Mouse (Mus musculus) heart, postnatal 0 days (tissue): Measurements from ENCODE around the gene Ptprc. TPM values are rescaled to one million over a fixed set of nuclear protein-coding genes. Genes with fewer than 3 reads are reported as not detected.

Source experiments
- ATAC-seq: fragments of 200-750 bp; cut with Nextera tagmentation; 2 replicates; pipeline ENCODE4 v1.8.0; 2017; ENCODE audit warnings: low read depth, moderate number of reproducible peaks, moderate library complexity; ENCODE audit not compliant: insufficient read depth
- DNase-seq: peaks from one replicate; pipeline ENCODE4 v3.0.0-alpha.2; 2016; ENCODE audit warnings: low spot score
- H3K27ac ChIP-seq: fragments of 300-500 bp; sonication (generic); 2 replicates; pipeline ENCODE4 v1.5.1; 2014; ENCODE audit warnings: low read depth, mild to moderate bottlenecking
- H3K27me3 ChIP-seq: fragments of 300-500 bp; sonication (generic); 2 replicates; pipeline ENCODE4 v1.6.1; 2014; ENCODE audit warnings: low read length, mixed read lengths; ENCODE audit not compliant: control insufficient read depth, insufficient read depth
- H3K36me3 ChIP-seq: fragments of 300-500 bp; sonication (generic); replicated peaks from 2 replicates; pipeline ENCODE4 v1.6.1; 2014; ENCODE audit warnings: low read length, mixed read lengths; ENCODE audit not compliant: control insufficient read depth, insufficient read depth
- H3K4me1 ChIP-seq: fragments of 300-500 bp; sonication (generic); 2 replicates; pipeline ENCODE4 v1.6.1; 2014; ENCODE audit warnings: antibody characterized with exemption; ENCODE audit not compliant: control insufficient read depth, insufficient read depth
- H3K4me2 ChIP-seq: fragments of 300-500 bp; sonication (generic); 2 replicates; pipeline ENCODE4 v1.6.1; 2014; ENCODE audit warnings: low read depth, mild to moderate bottlenecking, low read length, moderate library complexity
- H3K4me3 ChIP-seq: fragments of 300-500 bp; sonication (generic); 2 replicates; pipeline ENCODE4 v1.5.1; 2014; ENCODE audit warnings: low read depth, low read length
- H3K9ac ChIP-seq: fragments of 300-500 bp; sonication (generic); replicated peaks from 2 replicates; pipeline ENCODE4 v1.6.1; 2014; ENCODE audit warnings: low read depth, low read length, mixed read lengths
- H3K9me3 ChIP-seq: fragments of 300-500 bp; sonication (generic); replicated peaks from 2 replicates; pipeline ENCODE4 v1.6.1; 2016; ENCODE audit warnings: low read length; ENCODE audit not compliant: control insufficient read depth
- CTCF ChIP-seq: IDR thresholded peaks from 2 replicates; pipeline ENCODE4 v1.5.1; 2016; ENCODE audit warnings: antibody characterized with exemption, control low read depth, low read depth
- EP300 ChIP-seq: IDR thresholded peaks from 2 replicates; pipeline ENCODE4 v1.6.1; 2016; ENCODE audit warnings: antibody characterized with exemption, low read depth
- WGBS: fragments of 180-500 bp; shearing (Covaris S2); extraction: QIAGEN DNeasy Blood & Tissue Kit; methylation state at CpG from one replicate; pipeline ENCODE4 v1.1.7; 2014; 5-methylcytosine and 5-hydroxymethylcytosine counted together
- polyA plus RNA-seq: library from polyadenylated mRNA; unstranded; fragments of >200 nt; fragmentation: Nextera tagmentation; extraction: Ambion mirVana; gene quantifications from 2 replicates; pipeline ENCODE4 v1.2.1, GENCODE M21; 2015
- total RNA-seq: library from RNA; depleted of rRNA; stranded (reverse); fragments of >200 nt; gene quantifications from 2 replicates; pipeline ENCODE4 v1.2.3, GENCODE M21; 2014; ENCODE audit warnings: low replicate concordance

Ptprc gene
- total and polyA plus RNA-seq, 2 experiments from 2014 or later = 1.2 to 2.3 TPM

DNA sequence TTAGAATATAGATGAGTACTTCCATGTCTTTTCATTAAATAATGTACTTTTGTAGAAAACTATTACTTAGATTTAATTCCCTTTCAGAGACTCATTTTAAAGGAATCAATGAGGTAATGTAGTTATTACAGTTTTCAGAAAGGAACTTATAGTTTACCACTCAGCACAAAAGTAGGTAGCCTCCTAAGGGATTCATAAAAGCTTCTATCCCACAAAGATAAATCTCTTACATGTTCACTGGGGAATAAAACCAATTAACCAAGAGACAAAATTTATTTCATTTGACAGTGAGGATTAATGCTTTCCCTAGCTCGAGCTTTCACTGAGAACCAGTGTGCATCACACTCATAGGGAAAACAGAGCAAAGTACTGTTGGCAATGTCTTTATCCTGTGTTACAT is 82.3 kb downstream of the Ptprc start:
- no peaks in the 10 kb centered on the region for H3K27me3 ChIP-seq
- 56% methylated on average over 1 of the region's 1 CpGs for WGBS
- no peaks in the 10 kb centered on the region for H3K36me3 ChIP-seq
- no peak overlapping the region for H3K4me2 ChIP-seq
- H3K9ac ChIP-seq = no peak overlapping the region
- H3K27ac ChIP-seq = no peak overlapping the region
- no peak overlapping the region for H3K4me3 ChIP-seq
- DNase-seq = no peak
- H3K9me3 ChIP-seq = no peaks in the 10 kb centered on the region
- no peak for ATAC-seq
- H3K4me1 ChIP-seq = no peaks in the 10 kb centered on the region
- no peak for TF ChIP-seq EP300
- no peak for TF ChIP-seq CTCF

DNA sequence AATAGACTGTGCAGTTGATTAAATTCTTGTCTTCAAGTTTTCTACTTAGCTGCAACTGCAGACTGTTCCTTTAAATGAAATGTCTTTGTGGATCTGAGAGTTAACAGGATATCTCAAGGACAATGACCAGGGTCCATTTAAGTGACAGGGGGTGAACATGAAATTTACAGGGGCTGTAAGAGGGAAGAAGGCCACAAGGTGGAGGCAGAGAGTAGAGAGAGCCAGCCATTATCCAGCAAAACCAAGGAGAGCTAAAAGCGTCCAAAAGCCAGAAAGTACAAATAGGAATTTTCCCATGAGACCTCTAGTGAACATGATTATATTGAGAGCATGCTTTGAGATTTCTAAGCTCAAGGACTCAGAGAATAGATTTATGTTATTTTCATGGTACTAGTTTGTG is 89.7 kb downstream of the Ptprc start:
- H3K27ac ChIP-seq = no peak overlapping the region
- H3K36me3 ChIP-seq = no peaks in the 10 kb centered on the region
- ATAC-seq (no peak), DNase-seq (peak; percentile 69)
- no peaks in the 10 kb centered on the region for H3K4me1 ChIP-seq
- H3K9ac ChIP-seq = no peak overlapping the region
- TF ChIP-seq EP300 (no peak), CTCF (peak; percentile 64)
- no peak overlapping the region for H3K4me3 ChIP-seq
- H3K9me3 ChIP-seq = no peaks in the 10 kb centered on the region
- no peak overlapping the region for H3K4me2 ChIP-seq
- H3K27me3 ChIP-seq = no peaks in the 10 kb centered on the region
- WGBS = 10% methylated on average over 1 of the region's 1 CpGs

DNA sequence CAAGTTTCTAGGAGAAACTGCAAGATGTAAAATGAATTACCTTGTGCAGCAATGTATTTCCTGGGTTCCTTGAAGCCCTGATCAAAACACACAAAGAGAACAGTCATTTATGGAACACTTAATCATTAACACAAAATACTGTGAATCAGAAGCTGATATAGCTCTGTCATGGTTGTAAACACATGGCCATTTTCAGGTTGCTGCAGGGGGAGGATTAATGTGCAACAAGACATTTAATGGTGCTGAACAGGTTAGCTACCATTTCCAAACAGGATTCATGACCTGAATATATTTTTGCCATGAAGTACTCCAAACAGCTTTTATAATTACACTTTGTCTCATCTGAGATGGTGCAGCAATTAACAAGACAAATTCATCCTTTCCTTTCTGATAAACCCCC is 91.8 kb downstream of the Ptprc start:
- no peak overlapping the region for H3K9ac ChIP-seq
- H3K9me3 ChIP-seq = no peaks in the 10 kb centered on the region
- TF ChIP-seq EP300 (no peak), CTCF (no peak)
- H3K4me3 ChIP-seq = no peak overlapping the region
- no peak overlapping the region for H3K27ac ChIP-seq
- no peaks in the 10 kb centered on the region for H3K36me3 ChIP-seq
- H3K4me1 ChIP-seq = no peaks in the 10 kb centered on the region
- ATAC-seq (no peak), DNase-seq (no peak)
- no peaks in the 10 kb centered on the region for H3K27me3 ChIP-seq
- no peak overlapping the region for H3K4me2 ChIP-seq

DNA sequence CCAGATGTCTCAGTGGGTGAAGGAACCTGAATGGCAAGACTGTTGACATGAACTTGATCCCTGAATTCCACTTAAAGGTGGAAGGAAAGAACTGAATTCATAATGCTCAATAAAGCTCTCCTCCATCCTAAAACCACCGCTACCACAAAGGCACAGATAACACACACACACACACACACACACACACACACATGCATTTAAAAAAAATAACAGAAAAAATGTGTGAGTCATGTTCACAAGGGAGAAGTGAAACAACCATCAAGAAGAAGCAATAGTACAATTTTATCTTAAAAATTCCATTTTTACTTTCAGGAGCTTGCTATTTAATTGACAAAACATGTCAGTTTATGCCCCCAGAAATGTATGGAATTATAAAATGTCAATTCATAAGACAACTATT is 95.2 kb downstream of the Ptprc start:
- H3K27me3 ChIP-seq = no peaks in the 10 kb centered on the region
- TF ChIP-seq EP300 = no peak
- no peak for TF ChIP-seq CTCF
- H3K4me1 ChIP-seq = no peaks in the 10 kb centered on the region
- H3K9me3 ChIP-seq = no peaks in the 10 kb centered on the region
- no peak overlapping the region for H3K27ac ChIP-seq
- H3K9ac ChIP-seq = no peak overlapping the region
- no peak overlapping the region for H3K4me3 ChIP-seq
- WGBS = 83% methylated on average over 1 of the region's 1 CpGs
- H3K36me3 ChIP-seq = no peaks in the 10 kb centered on the region
- no peak overlapping the region for H3K4me2 ChIP-seq
- DNase-seq (no peak), ATAC-seq (no peak)

DNA sequence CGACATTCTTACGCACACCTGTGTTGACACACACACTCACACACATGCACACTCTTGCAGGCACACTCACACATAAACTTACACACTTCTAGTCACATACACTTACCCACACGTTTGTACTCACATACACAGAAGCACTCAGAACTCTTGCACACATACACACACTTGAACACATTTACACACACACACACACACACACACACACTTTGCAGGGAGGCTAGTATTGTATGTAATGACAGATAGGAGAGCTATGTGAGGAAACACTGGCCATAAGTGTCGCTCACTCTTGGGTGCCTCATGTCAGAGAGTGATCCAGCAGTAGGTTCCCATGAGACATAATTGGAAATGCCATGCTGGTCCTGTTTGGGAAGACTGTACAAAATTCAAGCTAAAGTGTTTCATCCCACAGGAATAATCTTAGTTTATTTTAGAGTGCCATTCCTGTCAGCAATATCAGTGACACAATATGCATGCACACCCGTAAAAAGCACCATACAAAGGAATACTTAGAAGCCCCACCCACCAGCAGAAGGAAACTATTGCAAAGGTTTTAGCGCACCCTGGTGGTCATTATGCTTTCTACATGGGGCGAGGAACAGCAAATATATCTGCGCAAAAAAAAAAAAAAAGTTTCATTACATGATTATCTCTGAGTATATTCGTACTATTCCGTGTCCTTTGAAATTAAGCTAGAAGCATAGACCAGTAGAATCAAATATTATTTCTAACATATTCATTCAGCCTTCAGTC is 131.1 kb downstream of the Ptprc start:
- Histone ChIP-seq H3K9me3 (no peaks in the 10 kb centered on the region), H3K4me1 (no peaks in the 10 kb centered on the region), H3K27me3 (no peaks in the 10 kb centered on the region), H3K36me3 (no peaks in the 10 kb centered on the region), H3K9ac (no peak overlapping the region), H3K4me2 (peak overlapping the region; percentile 41), H3K27ac (no peak overlapping the region), H3K4me3 (no peak overlapping the region)
- WGBS = 31% methylated on average over 10 of the region's 10 CpGs
- DNase-seq = peak; percentile 81
- TF ChIP-seq EP300 = no peak
- TF ChIP-seq CTCF = peak; percentile 83
- peak; percentile 67 for ATAC-seq

DNA sequence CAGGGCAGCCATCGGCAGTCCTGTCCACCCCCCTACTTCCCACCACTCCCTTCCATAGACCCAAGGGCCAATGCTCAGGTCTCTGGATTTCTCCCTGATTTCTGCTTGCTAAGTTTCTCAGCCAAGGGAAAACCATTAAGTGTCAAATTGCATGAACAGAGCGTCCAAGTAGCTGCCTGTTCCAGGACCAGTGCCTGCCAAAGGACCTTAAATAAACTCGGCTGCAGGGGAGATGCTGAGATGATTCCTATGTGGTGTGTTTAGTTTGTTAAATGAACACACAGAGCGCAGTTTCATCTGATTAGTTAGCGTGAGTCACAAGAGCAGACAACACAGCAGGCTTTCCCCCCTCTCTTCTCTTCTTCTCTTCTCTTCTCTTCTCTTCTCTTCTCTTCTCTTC is 135.0 kb downstream of the Ptprc start:
- H3K9ac ChIP-seq = no peak overlapping the region
- 51% methylated on average over 5 of the region's 5 CpGs for whole genome bisulfite sequencing
- no peak overlapping the region for H3K4me2 ChIP-seq
- TF ChIP-seq EP300 = no peak
- no peak for TF ChIP-seq CTCF
- DNase-seq (no peak), ATAC-seq (no peak)
- H3K4me3 ChIP-seq = no peak overlapping the region
- H3K4me1 ChIP-seq = no peaks in the 10 kb centered on the region
- H3K9me3 ChIP-seq = no peaks in the 10 kb centered on the region
- H3K27ac ChIP-seq = no peak overlapping the region
- H3K36me3 ChIP-seq = no peaks in the 10 kb centered on the region
- H3K27me3 ChIP-seq = no peaks in the 10 kb centered on the region
